Mouse (Mus musculus): ENCODE results near the gene Poc1b.

GRCm38 (mm10) chr10:99176911-99177310 is 70.1 kb downstream of the Poc1b start:
- TF ChIP-seq POLR2A (IDR thresholded peaks at IDR 0.05; ENCODE audit: extremely low read depth, insufficient read depth, low read length) (no peak), CTCF (IDR thresholded peaks at IDR 0.05; ENCODE audit: low read depth, low read length) (no peak)
